Mouse (Mus musculus): ENCODE measurements around the gene 4930453N24Rik.

GRCm38 (mm10) chr16:64771431-64771818 is 464 bp upstream of the 4930453N24Rik start:
- TF ChIP-seq CTCF (IDR thresholded peaks at IDR 0.05; ENCODE audit: control insufficient read depth, insufficient read depth, insufficient read length) = no peak
- TF ChIP-seq USF1 (IDR thresholded peaks at IDR 0.05; ENCODE audit: low read depth) = no peak
- TF ChIP-seq MAX (IDR thresholded peaks at IDR 0.05) = no peak
- no peak for TF ChIP-seq CEBPB (IDR thresholded peaks at IDR 0.05; ENCODE audit: low read depth)
- TF ChIP-seq MYOG (IDR thresholded peaks at IDR 0.05; ENCODE audit: control insufficient read depth, extremely low read depth, insufficient read length) = no peak
